Mouse (Mus musculus): ENCODE results near the gene Slit3.

The Slit3 gene

DNA sequence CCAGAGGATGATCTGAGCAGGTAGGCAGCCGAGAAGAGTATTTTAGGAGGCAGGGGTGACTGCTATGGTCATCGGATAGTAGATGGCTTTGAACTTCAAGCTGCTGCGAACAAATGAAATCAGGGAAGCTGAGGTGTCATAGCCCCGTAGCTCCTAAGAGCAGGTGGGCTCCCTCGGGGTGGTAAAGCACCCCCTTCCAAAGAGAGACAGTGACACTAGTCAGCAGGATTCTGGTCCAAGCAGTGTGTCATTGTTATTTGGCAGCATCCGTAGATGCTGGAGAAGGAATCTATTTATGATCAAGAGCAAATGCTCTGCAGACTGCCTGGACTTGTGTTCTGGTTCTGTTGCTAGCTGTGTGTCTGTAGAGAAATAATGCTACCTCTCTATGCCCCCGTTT lies 154.3 kb downstream of the Slit3 start:
- DNase-seq (ENCODE audit: low spot score), result no peak

- no peak for DNase-seq (ENCODE audit: low spot score)
Observed at GRCm38 (mm10) chr11:35276001-35276400, 155.0 kb downstream of the Slit3 start.

GRCm38 (mm10) chr11:35278128-35278769 lies 157.2 kb downstream of the Slit3 start:
- no peak for DNase-seq (ENCODE audit: low spot score)

DNA sequence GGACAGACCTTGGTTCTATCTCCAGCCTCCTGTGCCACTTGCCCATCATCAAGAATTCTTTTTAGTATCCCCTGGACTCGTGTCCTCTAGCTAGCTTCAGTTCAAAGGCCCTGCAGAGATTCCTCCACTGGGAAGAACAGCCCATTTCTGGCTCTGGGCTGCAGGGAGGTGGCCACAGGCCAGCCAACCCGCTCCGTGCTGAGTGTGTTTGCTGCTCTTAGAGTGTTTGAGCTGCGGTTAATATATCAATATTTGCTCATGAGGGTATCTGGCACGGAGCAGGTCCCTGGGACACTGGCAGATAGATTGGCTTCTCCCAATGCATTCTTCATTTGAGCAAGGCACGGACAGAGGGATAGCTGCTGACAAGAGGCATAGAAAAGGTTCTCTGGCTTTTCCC lies 159.8 kb downstream of the Slit3 start:
- peak; percentile 26 for DNase-seq (ENCODE audit: low spot score)

- DNase-seq (ENCODE audit: low spot score), result no peak
Observed at GRCm38 (mm10) chr11:35282001-35282632, 161.1 kb downstream of the Slit3 start.

DNA sequence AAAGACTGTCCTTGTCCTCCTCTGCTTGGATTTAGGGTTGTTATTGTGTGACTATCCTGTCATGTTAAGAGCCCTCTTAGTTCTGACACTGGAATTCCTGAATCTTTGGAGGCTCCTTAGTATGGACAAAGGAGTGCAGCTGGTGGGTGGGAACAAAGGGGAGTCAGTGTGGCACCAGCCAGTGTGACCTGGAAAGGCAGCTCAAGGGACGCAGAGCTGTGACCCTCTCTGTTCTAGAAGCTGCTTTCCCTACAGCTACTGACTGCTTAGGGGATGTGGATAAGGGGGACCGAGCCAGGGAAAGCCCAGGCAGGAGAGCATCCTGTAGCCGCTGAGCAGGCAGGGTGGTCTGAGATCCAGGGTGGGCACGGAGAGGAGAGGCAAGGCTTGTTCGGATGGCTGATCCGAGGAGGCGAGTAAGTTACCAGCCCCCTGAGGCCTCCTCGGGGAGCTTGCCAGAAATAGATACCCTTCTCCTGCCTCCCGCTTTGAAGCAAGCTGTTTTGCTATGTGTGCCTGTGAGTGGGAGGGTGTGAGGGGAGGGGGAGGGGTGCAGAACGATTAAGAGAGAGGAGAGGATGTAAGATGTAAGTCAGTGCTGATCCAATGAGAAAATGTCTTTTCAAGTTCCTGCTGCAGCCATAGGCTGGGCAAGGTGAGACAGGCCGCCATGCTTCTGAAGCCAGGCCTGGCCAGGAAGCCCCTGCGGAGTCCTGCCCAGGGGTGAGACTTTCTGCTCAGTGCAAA lies 162.0 kb downstream of the Slit3 start:
- no peak for DNase-seq (ENCODE audit: low spot score)

DNA sequence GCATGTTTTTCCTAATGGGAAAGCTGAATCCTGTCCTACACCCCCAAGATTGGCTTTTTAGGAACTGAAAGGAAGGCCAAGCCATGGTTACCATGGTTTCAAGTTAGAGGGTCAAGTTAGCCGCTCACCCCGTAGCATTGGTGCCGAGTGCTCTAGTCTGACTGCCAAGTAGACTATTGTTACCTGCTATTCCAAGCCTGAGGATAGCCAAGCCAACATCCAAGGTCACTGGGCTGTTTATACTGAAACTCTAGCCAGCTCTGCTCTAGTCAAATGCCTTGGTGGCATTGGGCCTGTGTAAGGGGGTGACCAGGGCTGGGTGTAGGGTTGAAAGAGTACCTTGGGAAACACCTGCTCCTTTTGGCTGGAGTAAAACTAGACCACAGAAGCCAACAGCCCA lies 162.7 kb downstream of the Slit3 start:
- no peak for DNase-seq (ENCODE audit: low spot score)

DNA sequence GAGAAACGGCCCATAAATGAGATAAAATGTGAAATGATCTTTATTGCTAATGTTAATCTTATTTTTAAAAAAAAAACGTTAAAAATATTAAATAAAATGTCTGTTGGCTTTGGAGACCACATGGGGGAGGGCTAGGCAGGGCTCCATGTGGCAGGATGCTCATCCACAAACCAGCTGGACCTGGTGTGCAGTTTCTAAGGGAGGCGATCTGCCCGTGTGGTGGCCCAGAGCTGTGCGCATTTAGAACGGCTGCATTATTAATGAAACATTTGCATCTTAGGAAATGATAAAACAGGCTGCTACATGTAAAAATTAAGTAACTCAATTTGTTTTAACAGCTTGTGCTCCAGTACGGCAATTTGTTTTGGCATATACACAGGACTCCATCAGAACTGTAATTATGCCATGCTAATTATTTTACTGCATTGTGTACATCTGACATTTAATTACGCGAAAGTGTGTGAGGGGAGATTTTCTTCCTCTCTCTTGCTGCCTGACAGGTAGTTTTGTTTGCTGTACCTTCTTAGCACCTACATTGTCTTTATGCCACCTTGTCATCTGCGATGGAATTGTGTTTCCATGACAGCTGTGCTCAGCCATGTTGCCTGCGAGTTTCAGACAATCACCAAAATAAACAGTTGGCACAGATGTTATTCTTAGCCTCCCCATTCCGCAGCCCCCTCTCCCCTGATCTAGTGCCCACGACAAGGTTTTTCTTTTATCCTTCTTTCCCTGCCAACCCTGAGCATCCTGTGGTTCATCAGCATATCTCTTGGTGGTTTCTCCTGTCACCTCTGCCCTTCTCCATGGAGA lies 165.8 kb downstream of the Slit3 start:
- DNase-seq (ENCODE audit: low spot score), result no peak

GRCm38 (mm10) chr11:35288056-35288455 lies 167.0 kb downstream of the Slit3 start:
- no peak for DNase-seq (ENCODE audit: low spot score)

GRCm38 (mm10) chr11:35288761-35289278 lies 167.8 kb downstream of the Slit3 start:
- peak; percentile 19 for DNase-seq (ENCODE audit: low spot score)

DNA sequence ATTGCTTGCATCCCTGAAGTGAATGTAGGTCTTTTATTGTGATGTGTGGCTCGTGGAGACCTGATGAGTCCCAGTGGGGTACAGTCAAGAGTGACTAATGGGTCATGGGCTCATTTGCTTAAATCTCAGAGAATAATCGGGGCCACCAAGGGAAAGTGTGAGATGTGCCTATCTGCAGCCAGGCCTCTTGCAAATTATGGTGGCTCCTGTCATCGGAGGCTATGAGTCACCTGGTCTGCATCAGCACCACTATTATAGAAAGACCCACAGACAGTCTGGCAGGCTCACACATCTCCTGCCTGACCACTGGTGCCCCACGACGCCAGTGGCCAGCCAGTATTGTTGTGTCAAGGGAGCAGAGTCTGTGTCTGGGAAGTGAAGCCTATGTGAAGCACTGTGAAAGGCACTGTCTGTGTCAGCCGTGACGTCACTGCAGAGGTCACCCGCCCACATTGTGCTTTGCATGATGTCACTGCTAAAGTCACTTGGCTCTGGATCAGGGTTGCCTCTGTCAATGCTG lies 171.3 kb downstream of the Slit3 start:
- DNase-seq (ENCODE audit: low spot score), result no peak

- DNase-seq (ENCODE audit: low spot score), result no peak
Observed at GRCm38 (mm10) chr11:35293197-35293596, 172.2 kb downstream of the Slit3 start.

DNA sequence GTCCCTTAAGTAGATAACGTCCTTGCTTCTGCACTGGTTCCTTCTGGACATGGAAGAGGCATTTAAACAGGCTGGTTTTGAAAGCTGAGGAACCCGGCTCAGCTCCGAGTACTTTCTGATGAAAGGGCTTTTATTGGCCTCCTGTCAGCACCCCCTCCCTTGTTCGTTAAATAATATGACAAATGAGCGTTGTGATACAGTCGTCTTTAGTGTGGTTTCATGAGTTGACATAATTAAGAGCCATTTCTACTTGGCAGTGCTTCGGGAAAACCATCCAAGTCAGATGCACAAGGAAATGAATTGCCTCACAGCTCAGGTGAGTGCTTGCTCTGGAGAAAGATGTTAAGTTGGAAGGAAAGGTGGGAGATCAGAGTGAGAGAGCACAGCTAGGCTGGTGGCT lies 173.6 kb downstream of the Slit3 start:
- DNase-seq (ENCODE audit: low spot score), result no peak

DNA sequence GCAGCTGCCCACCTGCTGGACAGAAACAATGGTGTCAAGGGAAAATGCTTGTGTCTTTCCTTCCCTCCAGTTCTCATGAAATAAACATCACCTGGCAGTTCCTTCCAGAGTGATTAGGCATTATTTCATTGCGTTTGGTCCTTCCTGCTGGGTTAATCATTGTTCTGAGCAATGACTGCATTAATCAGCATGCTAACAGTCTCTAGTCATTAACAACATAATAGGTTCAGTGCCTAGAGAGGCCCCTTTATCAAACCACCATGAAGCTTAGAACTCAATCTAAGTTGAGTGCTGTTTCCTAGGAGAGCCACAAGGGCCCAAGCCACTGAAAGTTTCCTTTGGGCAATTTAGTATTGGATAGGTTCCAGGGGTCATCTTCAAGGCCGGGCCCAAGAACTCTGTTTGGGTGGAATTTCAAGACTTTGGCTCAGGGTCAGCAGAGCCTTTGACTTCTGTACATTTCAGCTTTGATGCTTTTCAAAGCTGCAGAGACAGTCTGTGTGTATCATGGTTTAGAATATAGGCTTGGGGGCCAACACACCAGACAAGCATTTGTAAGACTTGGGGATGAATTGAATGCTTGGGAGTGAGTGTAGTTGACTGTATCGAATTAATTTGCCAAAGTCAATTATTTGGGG lies 174.3 kb downstream of the Slit3 start:
- no peak for DNase-seq (ENCODE audit: low spot score)

DNA sequence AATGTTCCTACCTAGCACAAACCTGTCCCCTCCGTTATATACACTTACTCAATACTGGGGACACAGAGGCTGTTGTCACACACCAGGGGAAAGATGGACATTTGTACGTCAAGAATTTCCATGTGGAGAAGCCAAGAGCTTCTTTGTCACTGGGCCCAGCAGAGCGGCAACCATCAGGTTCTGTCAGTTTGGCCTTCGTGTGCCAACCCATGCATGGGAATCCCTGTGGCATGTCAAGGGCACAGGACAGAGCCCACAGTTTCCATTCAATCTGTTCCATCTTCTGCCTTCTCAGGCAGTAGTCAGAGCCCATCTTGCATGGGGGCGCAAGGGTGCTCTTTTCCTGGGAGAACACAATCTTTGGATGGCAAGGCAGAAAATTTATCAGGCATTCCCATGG lies 175.8 kb downstream of the Slit3 start:
- DNase-seq (ENCODE audit: low spot score), result no peak

DNA sequence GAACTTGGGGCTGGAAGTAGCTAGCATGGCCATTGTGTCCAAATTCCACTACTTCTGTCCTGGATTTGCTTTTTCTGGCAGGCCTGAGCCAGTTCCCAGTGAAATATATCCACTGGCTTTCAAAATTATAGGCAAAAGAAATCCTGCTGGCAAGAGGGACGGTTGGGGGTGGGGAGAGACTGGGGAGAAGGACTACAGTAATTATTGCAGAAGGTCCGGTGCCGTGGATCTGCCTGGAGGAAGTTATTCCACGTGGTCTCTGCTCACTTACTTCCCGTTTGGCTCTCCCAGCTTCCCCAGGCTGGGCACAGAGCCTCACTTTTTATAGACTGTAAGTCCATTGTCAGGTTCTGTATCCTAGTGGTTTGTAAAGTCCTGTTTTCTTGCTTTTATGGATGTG lies 176.3 kb downstream of the Slit3 start:
- peak; percentile 43 for DNase-seq (ENCODE audit: low spot score)

- no peak for DNase-seq (ENCODE audit: low spot score)
Observed at GRCm38 (mm10) chr11:35298526-35298925, 177.5 kb downstream of the Slit3 start.

DNA sequence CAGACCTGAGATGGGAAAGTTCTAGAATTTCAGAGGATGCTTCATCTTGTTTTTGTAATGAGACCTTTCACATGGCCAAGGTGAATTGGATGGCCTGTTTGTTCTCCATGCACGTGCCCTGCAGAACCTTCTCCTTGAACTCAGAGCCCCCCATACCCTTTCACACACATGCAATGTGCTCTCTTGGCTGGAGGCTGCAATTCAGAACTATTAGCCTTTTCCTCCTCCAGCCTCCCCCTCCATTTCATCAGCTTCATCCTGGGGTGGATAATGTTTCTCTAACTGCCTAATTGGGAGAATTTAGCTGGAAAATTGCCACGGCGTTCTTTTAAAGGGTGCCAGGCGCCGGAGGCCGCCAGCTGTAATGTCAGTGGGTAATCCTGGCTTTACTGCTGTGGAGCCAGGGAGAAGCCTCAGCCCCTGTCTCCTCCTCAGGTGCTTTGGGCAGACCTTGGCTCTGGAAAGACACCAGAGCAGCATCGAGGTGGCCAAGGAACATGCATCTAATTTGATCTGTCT lies 178.9 kb downstream of the Slit3 start:
- no peak for DNase-seq (ENCODE audit: low spot score)

- no peak for DNase-seq (ENCODE audit: low spot score)
Observed at GRCm38 (mm10) chr11:35302272-35302671, 181.2 kb downstream of the Slit3 start.

DNA sequence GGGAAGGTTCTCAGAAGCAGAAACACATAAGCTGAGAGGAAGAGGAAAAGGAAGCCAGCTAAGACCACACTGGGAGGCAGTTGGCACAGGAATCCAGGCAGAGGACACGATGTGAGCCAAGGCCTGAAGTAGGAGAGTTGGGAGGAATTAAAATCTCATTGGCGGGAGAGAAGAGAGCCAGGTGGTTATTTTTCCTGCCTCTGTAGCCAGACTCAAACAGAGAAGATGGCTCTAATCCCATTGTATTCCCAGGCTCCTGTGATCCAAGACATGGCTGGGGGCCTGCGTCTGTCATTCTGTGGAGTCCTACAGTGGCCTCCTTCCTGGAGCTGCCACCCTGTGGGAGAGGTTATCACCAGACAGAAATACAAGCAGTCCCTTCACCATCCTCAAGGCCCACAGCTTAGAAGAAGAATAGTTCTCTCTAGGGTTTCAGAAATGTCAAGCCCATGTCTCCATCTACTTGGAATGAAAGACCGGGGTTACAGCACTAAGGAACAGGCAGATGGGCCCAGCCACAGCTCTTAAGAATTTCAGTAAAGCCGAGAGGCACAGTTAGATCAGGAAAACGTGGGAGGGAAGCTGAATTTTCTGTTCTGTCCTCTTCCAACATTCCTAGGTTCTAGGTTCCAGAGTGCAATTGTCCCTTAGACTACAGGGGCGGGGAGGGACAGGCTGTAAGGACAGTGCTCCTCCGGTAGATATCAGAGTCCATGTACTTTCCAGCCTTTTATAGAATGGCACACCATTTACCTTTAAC lies 183.4 kb downstream of the Slit3 start:
- DNase-seq (ENCODE audit: low spot score), result no peak

GRCm38 (mm10) chr11:35305111-35305510 lies 184.1 kb downstream of the Slit3 start:
- DNase-seq (ENCODE audit: low spot score), result no peak

Data from lung, postnatal 25 days (tissue).